Mouse (Mus musculus) forebrain, embryonic 15.5 days (tissue): Measurements from ENCODE around the gene Fcho2. TPM values are rescaled to one million over a fixed set of nuclear protein-coding genes. Genes with fewer than 3 reads are reported as not detected.

ENCODE experiments used
- ATAC-seq: fragments of 200-750 bp; cut with Nextera tagmentation; replicated peaks from 2 replicates; pipeline ENCODE4 v1.8.0; 2017; ENCODE audit warnings: mild to moderate bottlenecking, moderate TSS enrichment, moderate library complexity
- H3K27ac ChIP-seq: fragments of 300-500 bp; sonication (generic); replicated peaks from 2 replicates; pipeline ENCODE4 v1.5.1; 2015; ENCODE audit warnings: mild to moderate bottlenecking, inconsistent platforms
- H3K27me3 ChIP-seq: fragments of 300-500 bp; sonication (generic); 2 replicates; pipeline ENCODE4 v1.6.1; 2015; ENCODE audit warnings: inconsistent platforms
- H3K36me3 ChIP-seq: fragments of 300-500 bp; sonication (generic); 2 replicates; pipeline ENCODE4 v1.6.1; 2015; ENCODE audit warnings: mild to moderate bottlenecking, inconsistent platforms
- H3K4me1 ChIP-seq: fragments of 300-500 bp; sonication (generic); 2 replicates; pipeline ENCODE4 v1.6.1; 2015; ENCODE audit warnings: inconsistent platforms
- H3K4me2 ChIP-seq: fragments of 300-500 bp; sonication (generic); replicated peaks from 2 replicates; pipeline ENCODE4 v1.6.1; 2015; ENCODE audit warnings: mild to moderate bottlenecking, inconsistent platforms
- H3K4me3 ChIP-seq: fragments of 300-500 bp; sonication (generic); 2 replicates; pipeline ENCODE4 v1.5.1; 2015; ENCODE audit warnings: mild to moderate bottlenecking, inconsistent platforms
- H3K9ac ChIP-seq: fragments of 300-500 bp; sonication (generic); replicated peaks from 2 replicates; pipeline ENCODE4 v1.6.1; 2015; ENCODE audit warnings: mild to moderate bottlenecking, inconsistent platforms
- H3K9me3 ChIP-seq: fragments of 300-500 bp; sonication (generic); 2 replicates; pipeline ENCODE4 v1.6.1; 2016; ENCODE audit warnings: inconsistent platforms
- WGBS: fragments of 180-500 bp; shearing (Covaris S2); methylation state at CpG from one replicate; pipeline ENCODE4 v1.1.7; 2015; ENCODE audit warnings: mixed read lengths; 5-methylcytosine and 5-hydroxymethylcytosine counted together
- polyA plus RNA-seq: library from polyadenylated mRNA; unstranded; fragments of >200 nt; fragmentation: Nextera tagmentation; extraction: Ambion mirVana; gene quantifications from 2 replicates; pipeline ENCODE4 v1.2.1, GENCODE M21; 2015

Gene Fcho2
- polyA plus RNA-seq, 1 experiment from 2014 or later = 30.6 TPM

- Histone ChIP-seq H3K4me3 (no peak overlapping the region), H3K36me3 (no peaks in the 10 kb centered on the region), H3K9ac (no peak overlapping the region), H3K9me3 (no peaks in the 10 kb centered on the region), H3K27me3 (no peaks in the 10 kb centered on the region), H3K4me1 (no peaks in the 10 kb centered on the region), H3K27ac (no peak overlapping the region), H3K4me2 (no peak overlapping the region)
- no peak for ATAC-seq
- WGBS = 82% methylated on average over 5 of the region's 5 CpGs
Measured at GRCm38 (mm10) chr13:98701309-98701675, 114.0 kb downstream of the Fcho2 start.

- no peak overlapping the region for H3K4me2 ChIP-seq
- H3K9ac ChIP-seq = no peak overlapping the region
- H3K36me3 ChIP-seq = no peaks in the 10 kb centered on the region
- no peak for ATAC-seq
- H3K4me1 ChIP-seq = no peaks in the 10 kb centered on the region
- H3K4me3 ChIP-seq = no peak overlapping the region
- H3K27ac ChIP-seq = no peak overlapping the region
- H3K9me3 ChIP-seq = no peaks in the 10 kb centered on the region
- 60% methylated on average over 10 of the region's 10 CpGs for WGBS
- peaks cover 3% of the 10 kb centered on the region; the same call in 1 of the 2 replicates for H3K27me3 ChIP-seq
Measured at GRCm38 (mm10) chr13:98700661-98701308, 114.5 kb downstream of the Fcho2 start.

GRCm38 (mm10) chr13:98699982-98700540, 115.2 kb downstream of the Fcho2 start:
- Histone ChIP-seq H3K27ac (no peak overlapping the region), H3K4me1 (peaks cover 4% of the 10 kb centered on the region; the same call in 1 of the 2 replicates), H3K4me2 (no peak overlapping the region), H3K27me3 (peaks cover 10% of the 10 kb centered on the region; the same call in 1 of the 2 replicates), H3K9me3 (no peaks in the 10 kb centered on the region), H3K9ac (no peak overlapping the region), H3K4me3 (no peak overlapping the region), H3K36me3 (no peaks in the 10 kb centered on the region)
- no peak for ATAC-seq
- WGBS = 89% methylated on average over 5 of the region's 5 CpGs

GRCm38 (mm10) chr13:98699051-98699744, 116.1 kb downstream of the Fcho2 start:
- H3K27ac ChIP-seq = no peak overlapping the region
- WGBS = 81% methylated on average over 14 of the region's 14 CpGs

GRCm38 (mm10) chr13:98696716-98697115, 118.5 kb downstream of the Fcho2 start:
- ATAC-seq = no peak
- Histone ChIP-seq H3K4me2 (no peak overlapping the region), H3K4me3 (no peak overlapping the region), H3K9ac (no peak overlapping the region), H3K9me3 (no peaks in the 10 kb centered on the region), H3K27ac (no peak overlapping the region), H3K4me1 (peaks cover 9% of the 10 kb centered on the region; the same call in 1 of the 2 replicates), H3K36me3 (no peaks in the 10 kb centered on the region), H3K27me3 (peaks cover 21% of the 10 kb centered on the region; the same call in 1 of the 2 replicates)
- WGBS = 94% methylated on average over 3 of the region's 3 CpGs

More at GRCm38 (mm10) chr13:98699051-98699744, 116.1 kb downstream of the Fcho2 start:
- H3K27me3 ChIP-seq = peaks cover 19% of the 10 kb centered on the region; the same call in 1 of the 2 replicates
- H3K9ac ChIP-seq = no peak overlapping the region
- no peaks in the 10 kb centered on the region for H3K9me3 ChIP-seq
- no peaks in the 10 kb centered on the region for H3K36me3 ChIP-seq
- ATAC-seq = no peak
- no peak overlapping the region for H3K4me2 ChIP-seq
- peaks cover 9% of the 10 kb centered on the region; the same call in 1 of the 2 replicates for H3K4me1 ChIP-seq
- no peak overlapping the region for H3K4me3 ChIP-seq

- Histone ChIP-seq H3K9me3 (no peaks in the 10 kb centered on the region), H3K9ac (no peak overlapping the region), H3K4me1 (peaks cover 9% of the 10 kb centered on the region; the same call in 1 of the 2 replicates), H3K4me2 (no peak overlapping the region), H3K27me3 (peaks cover 21% of the 10 kb centered on the region; the same call in 1 of the 2 replicates), H3K27ac (no peak overlapping the region), H3K36me3 (no peaks in the 10 kb centered on the region), H3K4me3 (no peak overlapping the region)
- 53% methylated on average over 2 of the region's 2 CpGs for WGBS
- ATAC-seq = no peak
Measured at GRCm38 (mm10) chr13:98695546-98695945, 119.7 kb downstream of the Fcho2 start.

- peak; percentile 29; the same call in 1 of the 2 replicates for ATAC-seq
- H3K9ac ChIP-seq = peak within 1 kb of the TSS; percentile 18; the same call in 1 of the 2 replicates
- peaks cover 21% of the 10 kb centered on the region; the same call in 1 of the 2 replicates for H3K27me3 ChIP-seq
- WGBS = 2% methylated on average over 39 of the region's 44 CpGs
- H3K36me3 ChIP-seq = no peaks in the 10 kb centered on the region
- no peak within 1 kb of the TSS for H3K27ac ChIP-seq
- H3K4me3 ChIP-seq = peak within 1 kb of the TSS; percentile 31
- peaks cover 9% of the 10 kb centered on the region; the same call in 1 of the 2 replicates for H3K4me1 ChIP-seq
- no peaks in the 10 kb centered on the region for H3K9me3 ChIP-seq
- H3K4me2 ChIP-seq = peak within 1 kb of the TSS; percentile 50
Measured at GRCm38 (mm10) chr13:98694773-98695314, 120.4 kb downstream of the Fcho2 start, which contains the start of gene Tmem171. Gene Tmem171, minus strand, starts transcription at chr13:98694834.

- ATAC-seq = no peak
- Histone ChIP-seq H3K27ac (no peak overlapping the region), H3K27me3 (peaks cover 21% of the 10 kb centered on the region; the same call in 1 of the 2 replicates), H3K4me1 (peaks cover 9% of the 10 kb centered on the region; the same call in 1 of the 2 replicates), H3K36me3 (no peaks in the 10 kb centered on the region), H3K4me3 (no peak overlapping the region), H3K9ac (no peak overlapping the region), H3K4me2 (no peak overlapping the region), H3K9me3 (no peaks in the 10 kb centered on the region)
- WGBS = 92% methylated on average over 11 of the region's 11 CpGs
Measured at GRCm38 (mm10) chr13:98693316-98693715, 121.9 kb downstream of the Fcho2 start.

- no peaks in the 10 kb centered on the region for H3K36me3 ChIP-seq
- no peak overlapping the region for H3K4me2 ChIP-seq
- H3K4me1 ChIP-seq = peaks cover 9% of the 10 kb centered on the region; the same call in 1 of the 2 replicates
- WGBS = 95% methylated on average over 13 of the region's 13 CpGs
- no peak overlapping the region for H3K27ac ChIP-seq
- peaks cover 21% of the 10 kb centered on the region; the same call in 1 of the 2 replicates for H3K27me3 ChIP-seq
- ATAC-seq = no peak
- H3K9me3 ChIP-seq = no peaks in the 10 kb centered on the region
- H3K4me3 ChIP-seq = no peak overlapping the region
- H3K9ac ChIP-seq = no peak overlapping the region
Measured at GRCm38 (mm10) chr13:98691956-98692515, 123.2 kb downstream of the Fcho2 start.

GRCm38 (mm10) chr13:98690886-98691285, 124.4 kb downstream of the Fcho2 start:
- WGBS = 91% methylated on average over 11 of the region's 11 CpGs
- Histone ChIP-seq H3K4me2 (no peak overlapping the region), H3K36me3 (no peaks in the 10 kb centered on the region), H3K27ac (no peak overlapping the region), H3K9ac (no peak overlapping the region), H3K4me1 (peaks cover 9% of the 10 kb centered on the region; the same call in 1 of the 2 replicates), H3K9me3 (no peaks in the 10 kb centered on the region), H3K4me3 (no peak overlapping the region), H3K27me3 (peaks cover 19% of the 10 kb centered on the region; the same call in 1 of the 2 replicates)
- ATAC-seq = no peak

- H3K9ac ChIP-seq = no peak overlapping the region
- no peak overlapping the region for H3K4me3 ChIP-seq
- peaks cover 3% of the 10 kb centered on the region; the same call in 1 of the 2 replicates for H3K4me1 ChIP-seq
- H3K9me3 ChIP-seq = no peaks in the 10 kb centered on the region
- WGBS = 78% methylated on average over 11 of the region's 11 CpGs
- no peak overlapping the region for H3K27ac ChIP-seq
- H3K4me2 ChIP-seq = no peak overlapping the region
- ATAC-seq = no peak
- no peaks in the 10 kb centered on the region for H3K36me3 ChIP-seq
- H3K27me3 ChIP-seq = peaks cover 8% of the 10 kb centered on the region; the same call in 1 of the 2 replicates
Measured at GRCm38 (mm10) chr13:98689605-98690290, 125.5 kb downstream of the Fcho2 start.
